Mouse (Mus musculus) heart, postnatal 25 days (tissue): ENCODE data around the gene Picalm. TPM values are rescaled to one million over a fixed set of nuclear protein-coding genes. Genes with fewer than 3 reads are reported as not detected.
A peak's percentile ranks its signal among the peaks of the same experiment; 100 is the strongest.
"Not testable (repeated sequence)": the region's sequence is repeated elsewhere in the genome, so short reads cannot be mapped to it uniquely, and the experiment has no call there.

Experiments
- DNase-seq: peaks from one replicate; pipeline ENCODE4 v3.0.0; 2022; ENCODE audit warnings: low spot score
- intact Hi-C: fragments of 180-260 bp; cut with DNase I; formaldehyde crosslinking; loops from one replicate; pipeline ENCODE4 v1.15.1; 2025
- total RNA-seq, 2 experiments: library from RNA; stranded (reverse); gene quantifications; 2 replicates each; pipeline ENCODE4 v1.2.3; 2021

The Picalm gene
- total RNA-seq, 2 experiments from 2014 or later: 116 to 126 TPM

- intact Hi-C loops: loop anchor here (1.0 kb wide), 1 partner anchor 16 kb away; no protein-coding TSS in a partner anchor
- DNase-seq: no peak
Measured at GRCm38 (mm10) chr7:90130501-90131375, 725 bp downstream of the Picalm start.

- no peak for DNase-seq
- intact Hi-C loops: no loop called here
Measured at GRCm38 (mm10) chr7:90131376-90131651, 1.3 kb downstream of the Picalm start.

GRCm38 (mm10) chr7:90131831-90132241, 1.8 kb downstream of the Picalm start:
- intact Hi-C loops: no loop called here
- DNase-seq: no peak

- intact Hi-C loops: no loop called here
- no peak for DNase-seq
Measured at GRCm38 (mm10) chr7:90132322-90132721, 2.3 kb downstream of the Picalm start.

GRCm38 (mm10) chr7:90136736-90137135, 6.7 kb downstream of the Picalm start:
- intact Hi-C loops: no loop called here

GRCm38 (mm10) chr7:90138359-90138758, 8.3 kb downstream of the Picalm start:
- intact Hi-C loops: no loop called here
- DNase-seq: no peak

More at GRCm38 (mm10) chr7:90136736-90137135, 6.7 kb downstream of the Picalm start:
- no peak for DNase-seq

- intact Hi-C loops: no loop called here
- no peak for DNase-seq
Measured at GRCm38 (mm10) chr7:90140290-90140689, 10.3 kb downstream of the Picalm start.

- DNase-seq: no peak
- intact Hi-C loops: no loop called here
Measured at GRCm38 (mm10) chr7:90144275-90144674, 14.3 kb downstream of the Picalm start.

- intact Hi-C loops: no loop called here
Measured at GRCm38 (mm10) chr7:90144971-90145370, 15.0 kb downstream of the Picalm start.

GRCm38 (mm10) chr7:90145376-90145775, 15.4 kb downstream of the Picalm start:
- intact Hi-C loops: no loop called here

More at GRCm38 (mm10) chr7:90144971-90145370, 15.0 kb downstream of the Picalm start:
- DNase-seq: no peak

GRCm38 (mm10) chr7:90145897-90146296, 15.9 kb downstream of the Picalm start:
- intact Hi-C loops: loop anchor here (1.0 kb wide), 1 partner anchor 16 kb away; the partner anchor contains the start of gene Picalm
- no peak for DNase-seq

More at GRCm38 (mm10) chr7:90145376-90145775, 15.4 kb downstream of the Picalm start:
- no peak for DNase-seq

GRCm38 (mm10) chr7:90146321-90146720, 16.3 kb downstream of the Picalm start:
- intact Hi-C loops: loop anchor here (1.0 kb wide), 1 partner anchor 16 kb away; the partner anchor contains the start of gene Picalm
- no peak for DNase-seq

- intact Hi-C loops: no loop called here
- DNase-seq: no peak
Measured at GRCm38 (mm10) chr7:90148023-90148422, 18.0 kb downstream of the Picalm start.

GRCm38 (mm10) chr7:90148516-90148915, 18.5 kb downstream of the Picalm start:
- intact Hi-C loops: no loop called here
- DNase-seq: no peak

GRCm38 (mm10) chr7:90150311-90150710, 20.3 kb downstream of the Picalm start:
- intact Hi-C loops: loop anchor here (2.0 to 10.0 kb wide), 3 partner anchors 114 to 153 kb away; partner anchors contain the start of gene Ccdc83
- peak; percentile 23 for DNase-seq

- DNase-seq: no peak
- intact Hi-C loops: loop anchor here (10.0 kb wide), 1 partner anchor 107 kb away; the partner anchor contains the start of gene Ccdc83
Measured at GRCm38 (mm10) chr7:90158034-90158433, 28.0 kb downstream of the Picalm start.

- intact Hi-C loops: no loop called here
- no peak for DNase-seq
Measured at GRCm38 (mm10) chr7:90160598-90160997, 30.6 kb downstream of the Picalm start.

GRCm38 (mm10) chr7:90164276-90164675, 34.3 kb downstream of the Picalm start:
- no peak for DNase-seq
- intact Hi-C loops: no loop called here

- intact Hi-C loops: loop anchor here (2.0 to 5.0 kb wide), 2 partner anchors 15 to 36 kb away; no protein-coding TSS in a partner anchor
- DNase-seq: no peak
Measured at GRCm38 (mm10) chr7:90165970-90166369, 36.0 kb downstream of the Picalm start.

- not testable (repeated sequence) for DNase-seq
- intact Hi-C loops: loop anchor here (2.0 to 5.0 kb wide), 2 partner anchors 13 to 35 kb away; no protein-coding TSS in a partner anchor
Measured at GRCm38 (mm10) chr7:90167777-90168176, 37.8 kb downstream of the Picalm start.

- DNase-seq: no peak
- intact Hi-C loops: no loop called here
Measured at GRCm38 (mm10) chr7:90173778-90174177, 43.8 kb downstream of the Picalm start.
